Mouse (Mus musculus) regulatory T cell (primary cell): ENCODE results near the gene Tmco1.

Source experiments
- in situ Hi-C: fragments of 300-600 bp; cut with MboI, MseI; formaldehyde crosslinking; loops from one replicate; pipeline ENCODE4 v1.15.1; 2025; ENCODE audit warnings: high pct_unique_total_duplicates

Tmco1 gene

GRCm38 (mm10) chr1:167308261-167309054, at the start of gene Tmco1:
Tmco1 (plus strand) TSS chr1:167308378.
- in situ Hi-C loops: no loop called here

DNA sequence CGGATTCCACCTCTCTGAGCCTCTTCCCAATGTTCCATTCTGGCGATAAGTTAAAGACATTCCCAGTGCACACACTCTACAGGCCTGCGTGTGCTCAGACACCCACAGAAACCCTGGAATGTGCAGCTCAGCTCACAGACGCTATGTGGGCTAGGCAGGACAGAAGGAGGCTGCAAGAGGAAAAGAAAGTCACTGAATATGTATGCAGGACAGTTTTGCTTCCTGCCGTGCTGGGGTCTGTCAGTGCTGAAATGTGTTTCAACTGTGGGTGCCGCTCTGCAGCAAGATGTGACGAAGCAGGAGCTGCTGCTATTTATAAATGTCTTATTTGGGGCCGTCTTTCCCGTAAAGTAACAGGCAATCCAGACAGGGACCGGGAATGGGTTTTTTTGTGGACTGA, 48.5 kb upstream of the Tmco1 start:
- in situ Hi-C loops: no loop called here

DNA sequence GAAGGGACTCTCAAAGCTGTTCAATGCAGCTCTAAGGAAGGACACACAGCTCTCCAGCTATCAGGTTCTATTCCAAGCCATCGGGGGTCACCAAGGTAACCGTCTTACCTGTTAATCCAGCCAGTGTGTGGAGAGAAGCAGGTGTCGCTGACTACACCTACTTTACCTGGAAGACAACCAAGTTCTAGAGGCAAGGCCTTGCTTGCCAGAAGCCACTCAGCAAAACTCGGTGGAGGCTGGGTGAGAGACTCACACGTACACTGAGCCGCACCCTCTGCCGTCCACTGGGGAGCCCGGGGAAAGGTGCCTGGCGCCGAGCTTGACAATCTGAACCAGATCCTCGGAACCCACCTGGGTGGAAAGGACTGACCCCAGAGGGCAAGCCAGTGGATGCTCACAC, 46.4 kb upstream of the Tmco1 start:
- in situ Hi-C loops: no loop called here

GRCm38 (mm10) chr1:167262489-167263041, 45.6 kb upstream of the Tmco1 start:
- in situ Hi-C loops: no loop called here

- in situ Hi-C loops: no loop called here
These were observed 42.8 kb upstream of the Tmco1 start for GRCm38 (mm10) chr1:167265366-167265765.

- in situ Hi-C loops: no loop called here
These were observed 41.5 kb upstream of the Tmco1 start for GRCm38 (mm10) chr1:167266720-167267119.

GRCm38 (mm10) chr1:167268360-167269063, 39.7 kb upstream of the Tmco1 start:
- in situ Hi-C loops: no loop called here

DNA sequence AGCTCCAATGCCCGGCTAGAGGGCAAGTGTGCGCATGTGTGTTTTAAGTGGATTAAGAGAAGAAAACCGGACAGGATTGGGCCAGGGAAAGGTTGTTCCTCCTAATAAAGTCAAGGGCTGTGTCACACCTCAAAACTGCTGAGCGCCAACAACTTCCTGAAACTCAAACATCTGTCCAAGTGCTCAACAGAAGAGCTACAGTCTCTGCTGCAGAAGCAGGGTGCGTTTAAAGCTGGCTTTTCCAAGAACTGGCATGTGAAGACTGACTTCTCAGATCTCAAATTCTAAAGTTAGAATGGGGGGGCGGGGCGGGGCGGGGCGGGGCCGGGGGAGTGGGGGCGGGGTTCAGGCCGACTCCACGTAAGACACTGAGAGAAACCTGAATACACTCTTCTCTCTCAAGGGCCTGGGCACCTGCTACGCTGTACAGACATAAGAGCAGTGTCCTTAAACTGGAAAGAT, 38.8 kb upstream of the Tmco1 start:
- in situ Hi-C loops: no loop called here

GRCm38 (mm10) chr1:167269856-167270270, 38.3 kb upstream of the Tmco1 start:
- in situ Hi-C loops: loop anchor here (5.0 kb wide), 2 partner anchors 48 to 1253 kb away; no protein-coding TSS in a partner anchor

DNA sequence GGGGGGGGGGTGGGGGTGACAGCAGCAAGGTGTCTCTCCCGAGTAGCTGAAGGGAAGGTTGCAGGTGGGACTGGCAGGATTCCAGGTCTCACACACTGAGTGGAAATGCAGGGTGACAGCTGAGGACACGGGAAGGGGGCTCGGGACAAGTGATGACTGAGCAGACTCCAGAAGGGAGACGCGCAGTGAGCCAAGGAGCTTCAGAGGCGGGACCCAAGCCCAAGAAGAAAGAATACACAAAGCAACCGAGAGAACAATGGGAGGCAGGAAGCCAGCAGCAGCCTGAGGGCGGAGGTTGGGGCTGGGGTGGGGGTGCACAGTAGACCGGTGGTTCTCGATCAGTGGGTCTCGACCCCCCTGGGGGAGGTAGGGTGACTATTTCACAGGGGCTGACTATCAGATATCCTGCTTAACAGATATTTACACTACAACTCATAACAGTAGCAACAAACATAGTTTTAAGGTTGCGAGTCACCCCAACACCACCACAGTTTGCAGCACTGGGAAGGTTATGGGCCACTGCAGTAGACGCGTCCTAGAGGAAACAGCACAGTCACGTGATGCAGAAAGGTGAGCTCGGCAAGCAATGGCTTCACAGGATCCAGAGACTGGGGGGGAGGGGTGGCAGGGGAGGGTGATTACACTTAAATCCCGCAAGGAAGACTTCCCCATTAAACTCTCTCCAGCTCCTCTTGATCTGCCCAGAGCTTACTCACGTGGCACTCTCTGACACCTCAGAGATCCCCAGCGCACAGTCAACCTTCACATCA, 37.7 kb upstream of the Tmco1 start:
- in situ Hi-C loops: loop anchor here (5.0 kb wide), 2 partner anchors 48 to 1253 kb away; no protein-coding TSS in a partner anchor

DNA sequence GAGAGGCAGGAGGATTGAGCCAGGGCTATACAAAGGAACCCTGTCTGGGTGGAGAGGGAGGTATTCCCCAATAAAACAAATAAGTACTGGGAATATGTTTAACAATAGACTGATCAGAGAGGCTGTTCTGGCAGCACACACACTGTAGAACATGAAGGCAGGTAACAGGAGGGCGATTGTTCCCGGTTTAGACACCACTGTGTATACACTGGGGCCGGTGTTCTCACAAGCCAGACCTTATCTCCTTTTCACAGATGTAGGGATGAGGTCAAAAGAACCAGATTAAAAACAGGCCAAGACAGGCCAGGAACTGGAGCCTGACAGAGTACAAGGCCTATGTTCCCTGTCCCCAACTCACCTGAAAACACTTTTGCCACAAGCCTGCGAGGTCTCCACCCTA, 36.9 kb upstream of the Tmco1 start:
- in situ Hi-C loops: loop anchor here (5.0 kb wide), 2 partner anchors 49 to 1254 kb away; no protein-coding TSS in a partner anchor

GRCm38 (mm10) chr1:167271841-167272240, 36.3 kb upstream of the Tmco1 start:
- in situ Hi-C loops: loop anchor here (5.0 kb wide), 2 partner anchors 50 to 1255 kb away; no protein-coding TSS in a partner anchor

- in situ Hi-C loops: loop anchor here (5.0 kb wide), 2 partner anchors 51 to 1256 kb away; no protein-coding TSS in a partner anchor
These were observed 34.6 kb upstream of the Tmco1 start for GRCm38 (mm10) chr1:167273380-167274163.

DNA sequence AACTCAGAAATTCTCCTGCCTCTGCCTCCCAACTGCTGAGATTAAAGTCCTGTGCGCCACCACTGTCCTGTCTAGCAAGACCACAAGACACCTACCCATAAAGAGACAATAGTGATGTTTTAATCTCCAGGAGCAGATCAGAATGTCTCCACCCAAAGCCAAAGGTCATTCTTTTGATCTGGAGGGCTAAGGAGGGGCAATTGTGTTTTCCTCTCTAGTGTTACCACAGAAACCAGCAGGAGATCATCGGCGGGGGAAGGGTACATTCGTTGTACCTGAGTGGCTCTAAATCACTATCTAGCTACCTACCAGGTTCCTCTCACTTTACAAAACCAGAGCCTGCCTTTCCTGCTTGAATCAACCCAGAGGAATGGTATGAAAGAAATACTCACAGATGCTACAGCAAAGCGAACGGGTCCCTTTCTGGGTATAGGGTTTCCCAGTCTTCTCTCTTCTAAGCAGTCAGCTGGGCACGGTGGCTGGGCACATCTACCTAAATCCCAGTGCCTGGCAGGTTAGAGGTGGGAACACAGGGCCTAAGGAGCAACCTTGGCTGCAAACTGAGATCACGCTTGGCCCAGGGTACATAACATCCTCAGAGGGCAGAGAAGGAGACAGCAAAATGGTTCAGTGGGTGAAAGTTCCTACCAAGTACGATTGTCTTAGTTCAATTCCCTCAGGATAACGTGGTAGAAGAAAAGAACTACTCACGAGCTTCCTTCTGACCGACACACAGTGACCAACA, 33.4 kb upstream of the Tmco1 start:
- in situ Hi-C loops: loop anchor here (5.0 kb wide), 2 partner anchors 53 to 1258 kb away; no protein-coding TSS in a partner anchor

- in situ Hi-C loops: no loop called here
These were observed 29.8 kb upstream of the Tmco1 start for GRCm38 (mm10) chr1:167278395-167278794.

DNA sequence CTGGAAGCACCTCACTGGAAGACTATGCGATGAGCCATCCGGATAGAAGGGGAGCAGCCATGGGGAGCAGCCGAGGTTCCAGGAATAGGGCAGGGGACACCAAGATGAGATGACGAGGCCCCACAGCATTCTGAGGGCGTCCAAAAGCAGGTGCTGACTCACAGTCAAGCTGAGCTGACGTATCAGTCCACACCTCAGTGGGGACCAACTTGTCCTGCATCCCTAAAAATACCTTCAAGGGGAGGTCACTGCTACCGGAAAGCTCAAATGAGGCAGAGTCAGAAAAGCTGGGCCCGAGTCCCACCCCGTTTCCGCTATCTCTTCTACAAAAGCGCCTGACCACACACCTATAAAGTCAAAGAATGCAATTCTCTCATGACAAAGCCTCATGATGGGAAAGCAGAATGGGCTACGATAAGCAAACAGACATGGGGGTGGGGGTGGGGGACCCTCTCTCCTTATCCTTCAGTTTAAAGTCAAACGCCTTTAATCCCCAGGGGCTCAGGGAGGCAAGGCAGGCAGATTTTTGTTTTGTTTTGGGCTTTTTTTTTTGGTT, 28.9 kb upstream of the Tmco1 start:
- in situ Hi-C loops: no loop called here

DNA sequence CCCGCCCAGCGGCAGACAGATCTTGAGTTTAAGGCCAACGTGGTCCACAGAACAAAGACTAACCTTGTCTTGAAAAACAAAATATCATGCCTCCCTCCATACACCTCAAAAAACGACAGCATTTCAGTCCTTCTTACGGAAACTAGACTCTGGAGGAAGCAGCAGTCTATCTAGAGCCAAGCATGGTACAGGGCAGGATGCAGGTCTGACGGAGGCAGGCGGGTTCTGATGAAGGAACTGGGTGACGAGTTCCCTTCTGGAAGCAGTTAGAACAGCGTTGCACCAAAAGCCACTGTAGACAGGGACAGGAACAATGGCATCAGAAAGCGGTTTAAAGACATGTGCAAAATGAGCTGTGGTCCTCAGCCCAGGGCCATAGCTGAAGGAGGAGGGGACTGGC, 28.1 kb upstream of the Tmco1 start:
- in situ Hi-C loops: no loop called here

GRCm38 (mm10) chr1:167282112-167282511, 26.1 kb upstream of the Tmco1 start:
- in situ Hi-C loops: no loop called here

DNA sequence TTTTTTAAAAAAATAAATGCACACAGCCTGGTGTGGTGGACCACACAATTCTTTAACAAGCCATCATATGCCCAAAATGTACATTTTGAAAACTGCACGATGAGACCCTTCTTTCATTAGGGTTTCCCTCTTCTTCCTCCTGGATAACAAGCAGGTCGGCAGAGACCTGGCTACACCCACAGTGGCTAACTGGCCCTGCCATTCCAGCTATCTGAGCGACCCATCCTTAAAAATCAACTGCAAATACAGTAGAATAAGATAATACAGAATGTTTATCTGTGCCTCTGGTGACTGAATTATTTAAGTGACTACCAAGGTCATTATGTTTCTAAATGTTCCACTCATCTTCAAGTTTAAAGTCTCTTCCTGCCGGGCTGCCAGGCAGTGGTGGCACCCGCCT, 25.4 kb upstream of the Tmco1 start:
- in situ Hi-C loops: no loop called here
